Mouse (Mus musculus) lung, embryonic 15.5 days (tissue): Measurements from ENCODE around the gene Gstm2. TPM values are rescaled to one million over a fixed set of nuclear protein-coding genes. Genes with fewer than 3 reads are reported as not detected.
"Not testable (repeated sequence)": the region's sequence is repeated elsewhere in the genome, so short reads cannot be mapped to it uniquely, and the experiment has no call there.

Experiments used
- ATAC-seq: fragments of 200-750 bp; cut with Nextera tagmentation; 2 replicates; pipeline ENCODE4 v1.8.0; 2017; ENCODE audit warnings: moderate number of reproducible peaks, borderline replicate concordance; ENCODE audit not compliant: low FRiP score, low TSS enrichment; ENCODE audit errors: extremely low read depth
- H3K27ac ChIP-seq: fragments of 300-500 bp; sonication (generic); 2 replicates; pipeline ENCODE4 v1.5.1; 2015; ENCODE audit warnings: moderate library complexity, mild to moderate bottlenecking, inconsistent platforms
- H3K27me3 ChIP-seq: fragments of 300-500 bp; sonication (generic); 2 replicates; pipeline ENCODE4 v1.6.1; 2015; ENCODE audit warnings: inconsistent platforms
- H3K36me3 ChIP-seq: fragments of 300-500 bp; sonication (generic); 2 replicates; pipeline ENCODE4 v1.6.1; 2015; ENCODE audit warnings: inconsistent platforms
- H3K4me1 ChIP-seq: fragments of 300-500 bp; sonication (generic); 2 replicates; pipeline ENCODE4 v1.6.1; 2015; ENCODE audit warnings: inconsistent platforms
- H3K4me2 ChIP-seq: fragments of 300-500 bp; sonication (generic); 2 replicates; pipeline ENCODE4 v1.6.1; 2015; ENCODE audit warnings: inconsistent platforms, mild to moderate bottlenecking, moderate library complexity
- H3K4me3 ChIP-seq: fragments of 300-500 bp; sonication (generic); 2 replicates; pipeline ENCODE4 v1.5.1; 2015; ENCODE audit warnings: mild to moderate bottlenecking, inconsistent platforms
- H3K9ac ChIP-seq: fragments of 300-500 bp; sonication (generic); 2 replicates; pipeline ENCODE4 v1.6.1; 2015; ENCODE audit warnings: inconsistent platforms
- H3K9me3 ChIP-seq: fragments of 300-500 bp; sonication (generic); 2 replicates; pipeline ENCODE4 v1.6.1; 2016; ENCODE audit warnings: inconsistent platforms
- WGBS: fragments of 180-500 bp; shearing (Covaris S2); methylation state at CpG from one replicate; pipeline ENCODE4 v1.1.7; 2015; 5-methylcytosine and 5-hydroxymethylcytosine counted together
- polyA plus RNA-seq: library from polyadenylated mRNA; unstranded; fragments of >200 nt; fragmentation: Nextera tagmentation; extraction: Ambion mirVana; gene quantifications from 2 replicates; pipeline ENCODE4 v1.2.1, GENCODE M21; 2015

Gstm2 gene
- polyA plus RNA-seq, 1 experiment from 2014 or later = 145 TPM

GRCm38 (mm10) chr3:107964656-107965308 is 21.5 kb downstream of the Gstm2 start:
- ATAC-seq = no peak
- Histone ChIP-seq H3K4me1 (peaks cover 5% of the 10 kb centered on the region; the same call in 1 of the 2 replicates), H3K9ac (no peak overlapping the region), H3K36me3 (no peaks in the 10 kb centered on the region), H3K27ac (no peak overlapping the region), H3K27me3 (no peaks in the 10 kb centered on the region), H3K4me3 (no peak overlapping the region), H3K4me2 (no peak overlapping the region), H3K9me3 (no peaks in the 10 kb centered on the region)
- 48% methylated on average over 5 of the region's 5 CpGs for WGBS

- Histone ChIP-seq H3K27ac (no peak overlapping the region), H3K4me3 (no peak overlapping the region), H3K9ac (no peak overlapping the region), H3K9me3 (no peaks in the 10 kb centered on the region), H3K4me2 (no peak overlapping the region), H3K4me1 (peaks cover 5% of the 10 kb centered on the region; the same call in 1 of the 2 replicates), H3K36me3 (no peaks in the 10 kb centered on the region), H3K27me3 (no peaks in the 10 kb centered on the region)
- 80% methylated on average over 4 of the region's 4 CpGs for WGBS
- no peak for ATAC-seq
Measured at GRCm38 (mm10) chr3:107964026-107964425, 22.2 kb downstream of the Gstm2 start.

- not testable (repeated sequence) for ATAC-seq, H3K27me3 ChIP-seq, H3K36me3 ChIP-seq, H3K4me1 ChIP-seq, H3K4me2 ChIP-seq, H3K27ac ChIP-seq, H3K9me3 ChIP-seq, H3K9ac ChIP-seq, H3K4me3 ChIP-seq
- WGBS = 82% methylated on average over 9 of the region's 9 CpGs
Measured at GRCm38 (mm10) chr3:107955260-107955659, 31.0 kb downstream of the Gstm2 start.

- Histone ChIP-seq H3K9me3 (no peaks in the 10 kb centered on the region), H3K36me3 (no peaks in the 10 kb centered on the region), H3K4me2 (no peak overlapping the region), H3K4me3 (no peak overlapping the region), H3K27me3 (no peaks in the 10 kb centered on the region), H3K27ac (no peak overlapping the region), H3K4me1 (0 out of 2 replicates have a peak, but pooled peaks cover 5% of the 10 kb centered on the region), H3K9ac (no peak overlapping the region)
- ATAC-seq = no peak
- 81% methylated on average over 5 of the region's 5 CpGs for WGBS
Measured at GRCm38 (mm10) chr3:107953906-107954305, 32.3 kb downstream of the Gstm2 start.

GRCm38 (mm10) chr3:107953328-107953755 is 32.9 kb downstream of the Gstm2 start:
- peak; percentile 79 for ATAC-seq
- H3K36me3 ChIP-seq = no peaks in the 10 kb centered on the region
- H3K4me3 ChIP-seq = no peak overlapping the region
- 20% methylated on average over 6 of the region's 6 CpGs for WGBS
- 0 out of 2 replicates have a peak, but pooled peaks cover 5% of the 10 kb centered on the region for H3K4me1 ChIP-seq
- no peak overlapping the region for H3K9ac ChIP-seq
- no peak overlapping the region for H3K4me2 ChIP-seq
- H3K27ac ChIP-seq = no peak overlapping the region
- H3K27me3 ChIP-seq = no peaks in the 10 kb centered on the region
- H3K9me3 ChIP-seq = no peaks in the 10 kb centered on the region

GRCm38 (mm10) chr3:107950531-107950930 is 35.7 kb downstream of the Gstm2 start:
- no peak for ATAC-seq
- H3K27ac ChIP-seq = no peak overlapping the region
- no peaks in the 10 kb centered on the region for H3K27me3 ChIP-seq
- H3K9me3 ChIP-seq = no peaks in the 10 kb centered on the region
- H3K9ac ChIP-seq = no peak overlapping the region
- H3K4me2 ChIP-seq = no peak overlapping the region
- 75% methylated on average over 11 of the region's 11 CpGs for WGBS
- H3K36me3 ChIP-seq = no peaks in the 10 kb centered on the region
- no peak overlapping the region for H3K4me3 ChIP-seq
- 0 out of 2 replicates have a peak, but pooled peaks cover 5% of the 10 kb centered on the region for H3K4me1 ChIP-seq

- ATAC-seq, H3K36me3 ChIP-seq, H3K9ac ChIP-seq: not testable (repeated sequence)
Measured at GRCm38 (mm10) chr3:107949461-107949860, 36.8 kb downstream of the Gstm2 start.

GRCm38 (mm10) chr3:107945729-107946128 is 40.5 kb downstream of the Gstm2 start:
- no peaks in the 10 kb centered on the region for H3K36me3 ChIP-seq
- no peak overlapping the region for H3K4me3 ChIP-seq
- no peak overlapping the region for H3K4me2 ChIP-seq
- ATAC-seq = no peak
- no peak overlapping the region for H3K27ac ChIP-seq
- H3K9me3 ChIP-seq = no peaks in the 10 kb centered on the region
- H3K4me1 ChIP-seq = peaks cover 3% of the 10 kb centered on the region; the same call in 1 of the 2 replicates
- WGBS = 48% methylated on average over 4 of the region's 4 CpGs
- no peak overlapping the region for H3K9ac ChIP-seq
- H3K27me3 ChIP-seq = no peaks in the 10 kb centered on the region

More at GRCm38 (mm10) chr3:107949461-107949860, 36.8 kb downstream of the Gstm2 start:
- H3K9me3 ChIP-seq, H3K4me3 ChIP-seq, H3K4me1 ChIP-seq, H3K27me3 ChIP-seq, H3K4me2 ChIP-seq, H3K27ac ChIP-seq: not testable (repeated sequence)
- 89% methylated on average over 1 of the region's 1 CpGs for whole genome bisulfite sequencing

- peak; percentile 39; the same call in 1 of the 2 replicates for ATAC-seq
- Histone ChIP-seq H3K27me3 (no peaks in the 10 kb centered on the region), H3K27ac (no peak within 1 kb of the TSS), H3K9me3 (no peaks in the 10 kb centered on the region), H3K36me3 (no peaks in the 10 kb centered on the region), H3K4me3 (peak within 1 kb of the TSS; percentile 23), H3K9ac (no peak within 1 kb of the TSS), H3K4me1 (peaks cover 3% of the 10 kb centered on the region; the same call in 1 of the 2 replicates), H3K4me2 (peak within 1 kb of the TSS; percentile 51)
- 15% methylated on average over 20 of the region's 20 CpGs for WGBS
Measured at GRCm38 (mm10) chr3:107943239-107943990, 42.8 kb downstream of the Gstm2 start, which contains the start of gene Gstm6. Gstm6 (minus strand) TSS chr3:107943749.

GRCm38 (mm10) chr3:107941261-107941660 is 45.0 kb downstream of the Gstm2 start:
- Histone ChIP-seq H3K4me1 (peaks cover 3% of the 10 kb centered on the region; the same call in 1 of the 2 replicates), H3K36me3 (no peaks in the 10 kb centered on the region), H3K9ac (no peak overlapping the region), H3K9me3 (no peaks in the 10 kb centered on the region), H3K27me3 (no peaks in the 10 kb centered on the region), H3K27ac (no peak overlapping the region), H3K4me2 (no peak overlapping the region), H3K4me3 (no peak overlapping the region)
- 78% methylated on average over 4 of the region's 4 CpGs for WGBS
- ATAC-seq = no peak

GRCm38 (mm10) chr3:107940524-107940923 is 45.7 kb downstream of the Gstm2 start:
- Histone ChIP-seq H3K4me2 (no peak overlapping the region), H3K9ac (no peak overlapping the region), H3K4me3 (no peak overlapping the region), H3K4me1 (peaks cover 3% of the 10 kb centered on the region; the same call in 1 of the 2 replicates), H3K36me3 (no peaks in the 10 kb centered on the region), H3K27ac (no peak overlapping the region), H3K27me3 (no peaks in the 10 kb centered on the region), H3K9me3 (no peaks in the 10 kb centered on the region)
- 52% methylated on average over 7 of the region's 7 CpGs for WGBS
- ATAC-seq = no peak

GRCm38 (mm10) chr3:107939830-107940229 is 46.4 kb downstream of the Gstm2 start:
- Histone ChIP-seq H3K4me2 (no peak overlapping the region), H3K4me1 (peaks cover 3% of the 10 kb centered on the region; the same call in 1 of the 2 replicates), H3K27ac (no peak overlapping the region), H3K27me3 (no peaks in the 10 kb centered on the region), H3K9ac (no peak overlapping the region), H3K4me3 (no peak overlapping the region), H3K36me3 (no peaks in the 10 kb centered on the region), H3K9me3 (no peaks in the 10 kb centered on the region)
- ATAC-seq = no peak
- WGBS = 57% methylated on average over 4 of the region's 4 CpGs
